Mouse (Mus musculus): Measurements from ENCODE around the gene Klc2. TPM values are rescaled to one million over a fixed set of nuclear protein-coding genes. Genes with fewer than 3 reads are reported as not detected.

The Klc2 gene
- total and polyA plus RNA-seq, 3 experiments, result 7.3 to 30.3 TPM; not detected in 1

DNA sequence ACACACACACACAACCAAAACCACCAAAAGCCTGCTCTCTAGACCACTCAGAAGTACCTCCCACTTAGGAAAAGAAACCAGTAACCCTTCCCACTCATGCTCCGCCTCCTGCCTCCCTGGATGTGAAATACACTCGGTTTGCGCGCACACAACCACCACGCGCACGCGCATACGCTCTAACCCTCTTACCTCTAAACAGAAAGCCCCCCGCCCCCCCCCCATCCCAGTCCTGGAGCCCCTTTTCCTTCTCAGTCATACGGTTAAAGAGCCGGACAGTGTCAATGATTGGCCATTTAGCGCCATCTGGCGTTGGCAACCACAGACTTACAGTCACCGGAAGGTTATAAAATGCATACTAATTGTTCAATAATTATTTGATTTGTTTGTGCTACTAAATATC, 45.3 kb downstream of the Klc2 start:
- peak; percentile 82 for DNase-seq (ENCODE audit: low read depth, low spot score)
- H3K27me3 ChIP-seq (ENCODE audit: control insufficient read depth in 1 of 2, insufficient read depth in 2 of 2, low read length in 2 of 2), result no peaks in the 10 kb centered on the region
- TF ChIP-seq ZKSCAN1 (IDR thresholded peaks at IDR 0.05; ENCODE audit: low read depth, low read length), result no peak
- TF ChIP-seq BHLHE40 (IDR thresholded peaks at IDR 0.05; ENCODE audit: borderline replicate concordance, low read depth, low read length), result no peak
- peak; percentile 44 to 77 (median 75) for TF ChIP-seq CTCF (IDR thresholded peaks at IDR 0.05 in 2 of 3, conservative IDR thresholded peaks at IDR 0.05 in 1 of 3; ENCODE audit: control insufficient read depth in 1 of 3, insufficient read depth in 1 of 3, low read depth in 2 of 3, low read length in 3 of 3, poor library complexity in 1 of 3, severe bottlenecking in 1 of 3)
- no peak for TF ChIP-seq GABPA (IDR thresholded peaks at IDR 0.05; ENCODE audit: low read depth, low read length)
- TF ChIP-seq ZC3H11A (IDR thresholded peaks at IDR 0.05; ENCODE audit: low read depth, low read length), result peak; percentile 62; the same call in 1 of the 2 replicates
- peak; percentile 82 for TF ChIP-seq SMC3 (IDR thresholded peaks at IDR 0.05; ENCODE audit: low read depth, low read length)
- TF ChIP-seq UBTF (IDR thresholded peaks at IDR 0.05; ENCODE audit: borderline replicate concordance, insufficient read depth, low read depth, low read length), result no peak
- peak; percentile 45; the same call in 1 of the 2 replicates for TF ChIP-seq MAZ (IDR thresholded peaks at IDR 0.05; ENCODE audit: low read depth, low read length)
- peak; percentile 68 for TF ChIP-seq NRF1 (IDR thresholded peaks at IDR 0.05; ENCODE audit: insufficient read depth, low read depth, low read length, poor library complexity, severe bottlenecking)
- TF ChIP-seq HCFC1 (IDR thresholded peaks at IDR 0.05; ENCODE audit: low read depth, low read length), result no peak
- no peak for TF ChIP-seq POLR2AphosphoS5 (IDR thresholded peaks at IDR 0.05; ENCODE audit: borderline replicate concordance, low read depth, low read length)
- TF ChIP-seq RAD21 (IDR thresholded peaks at IDR 0.05; ENCODE audit: low read depth, low read length), result peak; percentile 67
- TF ChIP-seq MAFK (IDR thresholded peaks at IDR 0.05; ENCODE audit: borderline replicate concordance, low read depth, low read length), result no peak
- TF ChIP-seq CHD2 (IDR thresholded peaks at IDR 0.05; ENCODE audit: low read length), result no peak
- TF ChIP-seq USF2 (IDR thresholded peaks at IDR 0.05; ENCODE audit: borderline replicate concordance in 1 of 2, insufficient read depth in 1 of 2, low read depth in 1 of 2, low read length in 2 of 2), result no peak
- no peak for TF ChIP-seq JUND (IDR thresholded peaks at IDR 0.05; ENCODE audit: low read depth, low read length)
- 0 out of 2 replicates have a peak, but pooled peaks have one; percentile 12 for TF ChIP-seq TCF12 (IDR thresholded peaks at IDR 0.05; ENCODE audit: low read depth, low read length)
- no peak for TF ChIP-seq MEF2A (IDR thresholded peaks at IDR 0.05; ENCODE audit: extremely low read depth, insufficient replicate concordance, low read depth, low read length, poor library complexity, severe bottlenecking)
- no peak for TF ChIP-seq POLR2AphosphoS2 (IDR thresholded peaks at IDR 0.05; ENCODE audit: low read length)
- H3K9me3 ChIP-seq (replicated peaks; ENCODE audit: insufficient read depth, low read length), result no peaks in the 10 kb centered on the region
- H3K4me1 ChIP-seq (ENCODE audit: control insufficient read depth in 1 of 2, insufficient read depth in 2 of 2, low read length in 2 of 2), result peaks cover 5 to 26% of the 10 kb centered on the region in 2 experiments
- peaks cover 2% of the 10 kb centered on the region; the same call in 1 of the 2 replicates for H3K79me2 ChIP-seq (ENCODE audit: control insufficient read depth, insufficient read depth, low read length, poor library complexity)
- H3K36me3 ChIP-seq (ENCODE audit: control insufficient read depth in 1 of 2, insufficient read depth in 2 of 2, low read length in 2 of 2), result no peaks in the 10 kb centered on the region
- H3K27ac ChIP-seq (ENCODE audit: control insufficient read depth, low read depth, low read length), result peak overlapping the region; percentile 43; the same call in 1 of the 2 replicates
- H3K4me3 ChIP-seq (ENCODE audit: control insufficient read depth in 1 of 2, insufficient read depth in 1 of 2, low read depth in 2 of 2, low read length in 2 of 2), result peak overlapping the region; percentile 56 to 68
- H3K9ac ChIP-seq (ENCODE audit: control insufficient read depth, low read depth, low read length, poor library complexity, severe bottlenecking), result peak overlapping the region; percentile 27

All from MEL (cell line).